Mouse (Mus musculus): ENCODE results near the gene Gm17535. TPM values are rescaled to one million over a fixed set of nuclear protein-coding genes. Genes with fewer than 3 reads are reported as not detected.
"Not testable (repeated sequence)": the region's sequence is repeated elsewhere in the genome, so short reads cannot be mapped to it uniquely, and the experiment has no call there.

Gm17535 gene
- total RNA-seq (2021): not detected
- long read RNA-seq, experiment 1: 0 reads
- long read RNA-seq, experiment 2: 0 reads

DNA sequence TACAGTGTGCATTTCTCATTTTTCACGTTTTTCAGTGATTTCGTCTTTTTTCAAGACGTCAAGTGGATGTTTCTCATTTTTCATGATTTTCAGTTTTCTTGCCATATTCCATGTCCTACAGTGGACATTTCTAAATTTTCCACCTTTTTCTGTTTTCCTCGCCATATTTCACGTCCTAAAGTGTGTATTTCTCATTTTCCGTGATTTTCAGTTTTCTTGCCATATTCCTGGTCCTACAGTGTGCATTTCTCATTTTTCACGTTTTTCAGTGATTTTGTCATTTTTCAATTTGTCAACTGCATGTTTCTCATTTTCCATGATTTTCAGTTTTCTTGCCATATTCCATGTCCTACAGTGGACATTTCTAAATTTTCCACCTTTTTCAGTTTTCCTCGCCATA lies at the start of gene Gm17535:
TSS of gene Gm17535 (plus strand) at position 301 of the 400 bp plus-strand sequence.
- not testable (repeated sequence) for H3K4me3 ChIP-seq; DNase-seq (ENCODE audit: low spot score in 2 of 2); H3K27ac ChIP-seq

GRCm38 (mm10) chr9:3000445-3000972 lies 33.9 kb upstream of the Gm17535 start, which contains the start of gene Gm10722:
Gene Gm10722 (plus strand): TSS chr9:3000922.
- H3K4me3 ChIP-seq, H3K27ac ChIP-seq: not testable (repeated sequence)
- peak in 1 of 2 experiments; percentile 3 for DNase-seq (ENCODE audit: low spot score in 2 of 2)

DNA sequence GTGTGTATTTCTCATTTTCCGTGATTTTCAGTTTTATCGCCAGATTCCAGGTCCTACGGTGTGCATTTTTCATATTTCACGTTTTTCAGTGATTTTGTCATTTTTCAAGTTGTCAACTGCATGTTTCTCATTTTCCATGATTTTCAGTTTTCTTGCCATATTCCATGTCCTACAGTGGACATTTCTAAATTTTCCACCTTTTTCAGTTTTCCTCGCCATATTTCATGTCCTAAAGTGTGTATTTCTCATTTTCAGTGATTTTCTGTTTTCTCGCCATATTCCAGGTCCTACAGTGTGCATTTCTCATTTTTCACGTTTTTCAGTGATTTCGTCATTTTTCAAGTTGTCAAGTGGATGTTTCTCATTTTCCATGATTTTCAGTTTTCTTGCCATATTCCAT lies 33.4 kb upstream of the Gm17535 start:
- DNase-seq (ENCODE audit: low spot score in 2 of 2): peak in 1 of 2 experiments; percentile 32
- not testable (repeated sequence) for H3K27ac ChIP-seq, H3K4me3 ChIP-seq

DNA sequence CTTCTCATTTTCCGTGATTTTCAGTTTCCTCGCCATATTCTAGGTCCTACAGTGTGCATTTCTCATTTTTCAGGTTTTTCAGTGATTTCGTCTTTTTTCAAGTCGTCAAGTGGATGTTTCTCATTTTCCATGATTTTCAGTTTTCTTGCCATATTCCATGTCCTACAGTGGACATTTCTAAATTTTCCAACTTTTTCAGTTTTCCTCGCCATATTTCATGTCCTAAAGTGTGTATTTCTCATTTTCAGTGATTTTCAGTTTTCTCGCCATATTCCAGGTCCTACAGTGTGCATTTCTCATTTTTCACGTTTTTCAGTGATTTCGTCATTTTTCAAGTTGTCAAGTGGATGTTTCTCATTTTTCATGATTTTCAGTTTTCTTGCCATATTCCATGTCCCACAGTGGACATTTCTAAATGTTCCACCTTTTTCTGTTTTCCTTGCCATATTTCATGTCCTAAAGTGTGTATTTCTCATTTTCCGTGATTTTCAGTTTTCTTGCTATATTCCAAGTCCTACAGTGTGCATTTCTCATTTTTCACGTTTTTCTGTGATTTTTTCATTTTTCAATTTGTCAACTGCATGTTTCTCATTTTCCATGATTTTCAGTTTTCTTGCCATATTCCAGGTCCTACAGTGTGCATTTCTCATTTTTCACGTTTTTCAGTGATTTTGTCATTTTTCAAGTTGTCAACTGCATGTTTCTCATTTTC lies 32.3 kb upstream of the Gm17535 start:
- not testable (repeated sequence) for H3K4me3 ChIP-seq, H3K27ac ChIP-seq
- DNase-seq (ENCODE audit: low spot score in 2 of 2): peak; percentile 100

DNA sequence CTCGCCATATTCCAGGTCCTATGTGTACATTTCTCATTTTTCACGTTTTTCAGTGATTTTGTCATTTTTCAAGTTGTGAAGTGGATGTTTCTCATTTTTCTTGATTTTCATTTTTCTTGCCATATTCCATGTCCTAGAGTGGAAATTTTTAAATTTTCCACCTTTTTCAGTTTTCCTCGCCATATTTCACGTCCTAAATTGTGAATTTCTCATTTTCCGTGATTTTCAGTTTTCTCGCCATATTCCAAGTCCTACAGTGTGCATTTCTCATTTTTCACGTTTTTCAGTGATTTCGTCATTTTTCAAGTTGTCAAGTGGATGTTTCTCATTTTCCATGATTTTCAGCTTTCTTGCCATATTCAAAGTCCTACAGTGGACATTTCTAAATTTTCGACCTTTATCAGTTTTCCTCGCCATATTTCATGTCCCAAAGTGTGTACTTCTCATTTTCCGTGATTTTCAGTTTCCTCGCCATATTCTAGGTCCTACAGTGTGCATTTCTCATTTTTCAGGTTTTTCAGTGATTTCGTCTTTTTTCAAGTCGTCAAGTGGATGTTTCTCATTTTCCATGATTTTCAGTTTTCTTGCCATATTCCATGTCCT lies 31.5 kb upstream of the Gm17535 start, which contains the start of gene Gm11168:
TSS of gene Gm11168 (plus strand) at position 553 of the 603 bp plus-strand sequence.
- not testable (repeated sequence) for DNase-seq (ENCODE audit: low spot score in 2 of 2); H3K4me3 ChIP-seq; H3K27ac ChIP-seq

DNA sequence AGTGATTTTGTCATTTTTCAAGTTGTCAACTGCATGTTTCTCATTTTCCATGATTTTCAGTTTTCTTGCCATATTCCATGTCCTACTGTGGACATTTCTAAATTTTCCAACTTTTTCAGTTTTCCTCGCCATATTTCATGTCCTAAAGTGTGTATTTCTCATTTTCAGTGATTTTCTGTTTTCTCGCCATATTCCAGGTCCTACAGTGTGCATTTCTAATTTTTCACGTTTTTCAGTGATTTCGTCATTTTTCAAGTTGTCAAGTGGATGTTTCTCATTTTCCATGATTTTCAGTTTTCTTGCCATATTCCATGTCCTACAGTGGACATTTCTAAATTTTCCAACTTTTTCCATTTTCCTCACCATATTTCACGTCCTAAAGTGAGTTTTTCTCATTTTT lies 28.2 kb upstream of the Gm17535 start:
- DNase-seq (ENCODE audit: low spot score in 2 of 2); H3K4me3 ChIP-seq; H3K27ac ChIP-seq: not testable (repeated sequence)

- H3K4me3 ChIP-seq, H3K27ac ChIP-seq: not testable (repeated sequence)
- peak; percentile 97 to 99 for DNase-seq (ENCODE audit: low spot score in 2 of 2)
Measured at GRCm38 (mm10) chr9:3006636-3007035, 27.8 kb upstream of the Gm17535 start.

- DNase-seq (ENCODE audit: low spot score in 2 of 2); H3K27ac ChIP-seq; H3K4me3 ChIP-seq: not testable (repeated sequence)
Measured at GRCm38 (mm10) chr9:3007272-3007671, 27.1 kb upstream of the Gm17535 start.

- H3K4me3 ChIP-seq; DNase-seq (ENCODE audit: low spot score in 2 of 2); H3K27ac ChIP-seq: not testable (repeated sequence)
Measured at GRCm38 (mm10) chr9:3009331-3009730, 25.1 kb upstream of the Gm17535 start.

DNA sequence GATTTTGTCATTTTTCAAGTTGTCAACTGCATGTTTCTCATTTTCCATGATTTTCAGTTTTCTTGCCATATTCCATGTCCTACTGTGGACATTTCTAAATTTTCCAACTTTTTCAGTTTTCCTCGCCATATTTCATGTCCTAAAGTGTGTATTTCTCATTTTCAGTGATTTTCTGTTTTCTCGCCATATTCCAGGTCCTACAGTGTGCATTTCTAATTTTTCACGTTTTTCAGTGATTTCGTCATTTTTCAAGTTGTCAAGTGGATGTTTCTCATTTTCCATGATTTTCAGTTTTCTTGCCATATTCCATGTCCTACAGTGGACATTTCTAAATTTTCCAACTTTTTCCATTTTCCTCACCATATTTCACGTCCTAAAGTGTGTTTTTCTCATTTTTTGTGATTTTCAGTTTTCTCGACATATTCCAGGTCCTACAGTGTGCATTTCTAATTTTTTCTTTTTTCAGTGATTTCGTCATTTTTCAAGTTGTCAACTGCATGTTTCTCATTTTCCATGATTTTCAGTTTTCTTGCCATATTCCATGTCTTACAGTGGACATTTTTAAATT lies 22.3 kb upstream of the Gm17535 start:
- not testable (repeated sequence) for DNase-seq (ENCODE audit: low spot score in 2 of 2); H3K4me3 ChIP-seq; H3K27ac ChIP-seq

DNA sequence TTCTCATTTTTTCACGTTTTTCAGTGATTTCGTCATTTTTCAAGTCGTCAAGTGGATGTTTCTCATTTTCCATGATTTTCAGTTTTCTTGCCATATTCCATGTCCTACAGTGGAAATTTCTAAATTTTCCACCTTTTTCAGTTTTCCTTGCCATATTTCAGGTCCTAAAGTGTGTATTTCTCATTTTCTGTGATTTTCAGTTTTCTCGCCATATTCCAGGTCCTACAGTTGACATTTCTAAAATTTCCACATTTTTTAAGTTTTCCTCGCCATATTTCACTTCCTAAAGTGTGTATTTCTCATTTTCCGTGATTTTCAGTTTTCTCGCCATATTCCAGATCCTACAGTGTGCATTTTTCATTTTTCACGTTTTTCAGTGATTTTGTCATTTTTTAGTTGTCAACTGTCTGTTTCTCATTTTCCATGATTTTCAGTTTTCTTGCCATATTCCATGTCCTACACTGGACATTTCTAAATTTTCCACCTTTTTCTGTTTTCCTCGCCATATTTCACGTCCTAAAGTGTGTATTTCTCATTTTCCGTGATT lies 21.6 kb upstream of the Gm17535 start, which contains the start of gene Gm10721:
TSS of gene Gm10721 (plus strand) at position 408 of the 547 bp plus-strand sequence.
- H3K27ac ChIP-seq; H3K4me3 ChIP-seq; DNase-seq (ENCODE audit: low spot score in 2 of 2): not testable (repeated sequence)

DNA sequence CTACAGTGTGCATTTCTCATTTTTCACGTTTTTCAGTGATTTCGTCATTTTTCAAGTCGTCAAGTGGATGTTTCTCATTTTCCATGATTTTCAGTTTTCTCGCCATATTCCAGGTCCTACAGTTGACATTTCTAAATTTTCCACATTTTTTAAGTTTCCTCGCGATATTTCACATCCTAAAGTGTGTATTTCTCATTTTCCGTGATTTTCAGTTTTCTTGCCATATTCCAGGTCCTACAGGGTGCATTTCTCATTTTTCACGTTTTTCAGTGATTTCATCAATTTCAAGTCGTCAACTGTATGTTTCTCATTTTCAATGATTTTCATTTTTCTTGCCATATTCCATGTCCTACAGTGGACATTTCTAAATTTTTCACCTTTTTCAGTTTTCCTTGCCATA lies 19.0 kb upstream of the Gm17535 start, which contains the start of gene Gm10720:
TSS of gene Gm10720 (plus strand) at position 301 of the 400 bp plus-strand sequence.
- not testable (repeated sequence) for DNase-seq (ENCODE audit: low spot score in 2 of 2); H3K27ac ChIP-seq; H3K4me3 ChIP-seq

- H3K27ac ChIP-seq, H3K4me3 ChIP-seq: not testable (repeated sequence)
- DNase-seq (ENCODE audit: low spot score in 2 of 2): peak; percentile 7 to 25
Measured at GRCm38 (mm10) chr9:3015896-3016295, 18.5 kb upstream of the Gm17535 start.

- not testable (repeated sequence) for DNase-seq (ENCODE audit: low spot score in 2 of 2); H3K4me3 ChIP-seq
Measured at GRCm38 (mm10) chr9:3017108-3017507, 17.3 kb upstream of the Gm17535 start, which contains the start of gene Gm10719. Gene Gm10719 (plus strand): TSS chr9:3017408.

DNA sequence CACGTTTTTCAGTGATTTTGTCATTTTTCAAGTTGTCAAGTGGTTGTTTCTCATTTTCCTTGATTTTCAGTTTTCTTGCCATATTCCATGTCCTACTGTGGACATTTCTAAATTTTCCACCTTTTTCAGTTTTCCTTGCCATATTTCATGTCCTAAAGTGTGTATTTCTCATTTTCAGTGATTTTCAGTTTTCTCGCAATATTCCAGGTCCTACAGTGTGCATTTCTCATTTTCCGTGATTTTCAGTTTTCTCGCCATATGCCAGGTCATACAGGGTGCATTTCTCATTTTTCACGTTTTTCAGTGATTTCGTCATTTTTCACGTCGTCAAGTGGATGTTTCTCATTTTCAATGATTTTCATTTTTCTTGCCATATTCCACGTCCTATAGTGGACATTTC lies 15.5 kb upstream of the Gm17535 start:
- not testable (repeated sequence) for H3K27ac ChIP-seq, H3K4me3 ChIP-seq
- DNase-seq (ENCODE audit: low spot score in 2 of 2): peak; percentile 70 to 98

More at GRCm38 (mm10) chr9:3017108-3017507, 17.3 kb upstream of the Gm17535 start, which contains the start of gene Gm10719:
- not testable (repeated sequence) for H3K27ac ChIP-seq

GRCm38 (mm10) chr9:3019835-3020727 lies 14.3 kb upstream of the Gm17535 start:
- DNase-seq (ENCODE audit: low spot score in 2 of 2): peak; percentile 91 to 92
- H3K4me3 ChIP-seq, H3K27ac ChIP-seq: not testable (repeated sequence)

- not testable (repeated sequence) for H3K4me3 ChIP-seq, H3K27ac ChIP-seq
- DNase-seq (ENCODE audit: low spot score in 2 of 2): peak; percentile 86 to 95
Measured at GRCm38 (mm10) chr9:3022316-3023008, 11.9 kb upstream of the Gm17535 start.

Measured in layer of hippocampus, adult 2 months (tissue).